Mouse (Mus musculus): ENCODE results near the gene Lypd1.

The Lypd1 gene

GRCm38 (mm10) chr1:125912601-125913600 is at the start of gene Lypd1:
Lypd1 (minus strand) TSS chr1:125913101.
- in situ Hi-C loops (cut with MboI; ENCODE audit: unreplicated experiment in 2 of 2), result no loop called here

DNA sequence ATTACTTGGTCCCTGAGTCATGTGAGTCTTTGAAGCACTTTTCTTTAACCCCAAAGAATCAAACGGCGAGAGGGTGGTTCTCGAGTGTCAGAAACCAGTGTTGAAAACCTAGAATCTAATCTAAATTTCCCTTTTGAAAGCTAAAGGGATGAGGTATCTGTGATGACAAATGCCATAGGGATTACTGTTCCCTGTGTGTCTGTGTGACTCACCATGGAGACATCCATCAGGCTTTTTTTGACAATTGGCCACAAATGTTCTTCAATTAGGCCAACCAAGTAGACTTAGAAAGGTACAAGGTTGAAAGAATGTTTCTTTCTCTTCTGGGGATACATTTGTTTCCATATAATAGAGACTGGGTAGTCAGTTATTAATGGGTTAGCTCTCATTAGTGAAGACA is 38.1 kb upstream of the Lypd1 start:
- in situ Hi-C loops (cut with MboI; ENCODE audit: unreplicated experiment in 2 of 2), result no loop called here

DNA sequence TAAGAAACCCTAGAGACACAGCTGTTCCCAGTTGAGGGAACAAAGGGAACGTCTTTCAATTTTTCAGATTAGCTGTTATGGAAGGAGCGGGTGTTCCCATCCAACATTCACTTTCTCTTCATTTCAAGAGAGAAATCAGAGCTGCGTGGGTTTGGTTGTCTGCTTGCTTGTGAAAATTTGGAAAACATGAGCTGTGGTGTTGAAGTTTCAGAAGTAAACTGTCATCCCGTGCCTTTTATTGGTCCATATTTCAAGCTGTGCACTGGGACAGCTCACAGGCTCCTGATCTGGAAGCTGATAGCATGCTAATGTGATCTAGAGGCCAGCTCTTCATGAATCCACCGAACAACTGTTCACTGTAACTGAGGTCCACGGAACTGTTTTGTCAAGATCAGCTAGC is 36.2 kb upstream of the Lypd1 start:
- in situ Hi-C loops (cut with MboI; ENCODE audit: unreplicated experiment in 2 of 2), result no loop called here

DNA sequence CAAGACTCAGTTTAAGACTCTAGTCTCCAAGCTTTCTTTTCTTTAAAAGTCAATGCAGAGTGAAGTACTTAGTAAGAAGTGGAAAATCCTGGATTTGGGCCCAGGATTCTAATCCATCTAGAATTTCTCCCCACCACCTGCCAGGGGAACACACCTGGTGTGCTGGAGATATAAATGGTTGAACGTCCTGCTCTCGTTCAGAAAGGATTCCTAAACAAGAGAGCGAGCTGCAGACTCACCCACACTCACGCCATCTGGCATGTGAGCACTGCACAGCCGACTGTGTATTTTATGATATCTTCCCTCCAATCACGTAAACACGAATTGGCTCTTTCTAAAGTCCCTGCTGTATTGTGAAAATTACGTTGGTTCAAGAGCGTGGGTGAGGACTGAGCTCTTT is 32.2 kb upstream of the Lypd1 start:
- in situ Hi-C loops (cut with MboI; ENCODE audit: unreplicated experiment in 2 of 2), result no loop called here

DNA sequence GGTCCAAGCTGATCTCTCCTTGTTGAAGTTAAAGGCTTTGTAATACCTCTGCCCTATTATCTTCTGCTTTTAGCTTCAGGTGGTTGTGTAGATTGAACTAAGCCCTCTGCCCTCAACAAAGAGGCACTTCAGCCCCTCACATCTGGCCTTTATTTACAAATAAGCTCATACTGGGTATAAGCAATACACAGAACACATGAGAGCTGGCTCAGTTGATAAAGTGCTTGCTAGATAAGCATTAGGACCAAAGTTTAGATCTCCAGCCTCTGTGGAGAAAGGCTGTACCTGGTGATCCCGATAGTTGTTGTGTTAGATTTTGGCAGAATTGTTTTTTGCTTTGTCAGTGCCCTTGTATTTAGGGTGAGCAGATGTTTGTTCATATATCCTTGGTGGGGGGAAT is 30.4 kb upstream of the Lypd1 start:
- in situ Hi-C loops (cut with MboI; ENCODE audit: unreplicated experiment in 2 of 2), result no loop called here

- in situ Hi-C loops (cut with MboI; ENCODE audit: unreplicated experiment in 2 of 2), result no loop called here
Measured at GRCm38 (mm10) chr1:125925486-125925885, 12.6 kb upstream of the Lypd1 start.

DNA sequence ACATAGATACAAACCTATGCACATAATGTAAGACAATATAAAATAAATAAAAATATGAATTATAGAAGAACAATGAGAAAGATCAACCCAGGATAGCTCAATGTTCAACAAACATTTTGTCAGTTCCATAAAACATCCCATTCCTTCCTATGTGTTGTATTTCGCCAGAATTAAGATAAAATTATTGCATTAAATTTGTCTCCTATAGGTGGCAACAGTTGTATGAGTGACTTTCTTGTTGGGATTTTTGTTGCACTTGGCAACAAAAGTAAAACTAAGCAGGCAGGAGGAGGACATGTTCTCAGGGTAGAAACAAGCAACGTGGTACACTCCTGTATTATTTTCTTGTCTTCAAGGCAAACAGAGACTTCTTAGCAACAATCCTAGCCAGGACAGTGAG is 10.2 kb upstream of the Lypd1 start:
- in situ Hi-C loops (cut with MboI; ENCODE audit: unreplicated experiment in 2 of 2), result no loop called here

GRCm38 (mm10) chr1:125920696-125921095 is 7.8 kb upstream of the Lypd1 start:
- in situ Hi-C loops (cut with MboI; ENCODE audit: unreplicated experiment in 2 of 2), result no loop called here

DNA sequence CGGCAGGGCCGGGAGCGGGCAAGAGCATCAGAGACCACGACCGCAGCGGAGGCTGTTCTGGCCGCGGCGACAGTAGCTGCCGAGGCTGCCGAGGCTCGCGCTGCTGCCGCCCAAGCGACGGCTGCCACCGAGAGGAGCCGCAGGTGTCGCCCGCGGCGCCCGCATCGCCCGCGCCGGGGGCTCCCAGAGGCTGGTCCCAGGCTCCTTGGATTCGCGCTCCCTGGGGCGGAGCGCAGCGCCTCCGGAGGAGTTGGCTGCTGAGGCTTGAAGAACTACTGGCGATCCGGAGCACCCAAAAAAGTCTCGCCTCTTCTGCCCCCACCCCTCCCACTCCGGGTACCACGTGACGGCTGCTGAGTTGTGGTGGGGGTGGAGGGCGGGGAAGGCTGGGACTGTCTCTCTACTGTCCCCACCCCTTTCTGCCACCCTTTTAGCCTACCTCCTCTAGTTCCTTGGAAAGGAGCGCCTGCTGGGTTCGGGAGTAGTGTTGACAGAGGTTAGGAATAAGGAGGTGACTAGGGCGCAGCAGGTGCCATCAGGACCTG is 928 bp downstream of the Lypd1 start:
- in situ Hi-C loops (cut with MboI; ENCODE audit: unreplicated experiment in 2 of 2), result no loop called here

DNA sequence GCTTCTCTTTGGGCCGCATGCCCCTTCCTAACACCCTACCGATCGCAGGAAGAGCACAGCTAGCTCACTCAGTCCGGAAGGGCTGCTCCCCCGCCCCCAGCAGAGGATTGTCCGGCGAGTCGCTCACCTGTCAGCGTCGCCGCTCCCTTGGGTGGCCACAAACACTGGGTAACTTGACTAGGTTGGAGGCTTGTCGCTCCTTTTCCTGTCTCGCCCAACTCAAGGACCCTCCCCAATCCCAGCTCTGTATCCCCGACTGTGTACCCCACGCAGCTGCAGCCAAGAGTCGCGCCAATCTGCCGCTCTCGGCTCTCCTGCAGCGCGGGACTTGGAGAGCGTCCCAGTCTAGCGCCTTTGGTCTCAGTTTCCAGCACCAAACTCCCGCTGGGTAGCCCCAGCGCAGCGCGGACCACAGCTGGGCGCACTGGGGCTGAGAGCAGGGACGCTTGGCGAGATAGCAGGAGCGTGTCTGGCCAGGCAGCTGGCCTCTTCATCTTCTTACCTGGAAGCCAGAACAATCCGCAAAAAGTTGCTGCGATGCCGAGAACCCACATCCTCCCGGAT is 1.5 kb downstream of the Lypd1 start:
- in situ Hi-C loops (cut with MboI; ENCODE audit: unreplicated experiment in 2 of 2), result no loop called here

DNA sequence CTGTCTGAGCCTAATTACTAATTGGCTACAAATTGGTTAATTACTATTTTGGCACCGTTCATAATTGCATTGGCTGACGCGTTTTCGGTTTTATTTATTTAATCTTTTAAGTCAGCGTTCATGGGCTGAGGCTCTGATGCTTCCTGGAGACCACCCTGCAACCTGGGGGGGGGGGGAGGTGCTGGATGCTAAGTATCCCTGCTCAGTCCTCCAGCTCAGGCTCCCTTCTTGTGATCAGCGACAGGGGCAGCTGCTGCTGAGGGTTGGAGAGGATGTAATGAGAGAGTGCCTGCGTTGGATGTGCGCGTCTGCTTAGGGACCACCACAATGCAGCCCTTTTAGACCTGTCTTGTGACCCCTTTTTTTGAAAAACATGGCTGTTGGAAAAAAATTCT is 2.0 kb downstream of the Lypd1 start:
- in situ Hi-C loops (cut with MboI; ENCODE audit: unreplicated experiment in 2 of 2), result no loop called here

- in situ Hi-C loops (cut with MboI; ENCODE audit: unreplicated experiment in 2 of 2), result no loop called here
Measured at GRCm38 (mm10) chr1:125910211-125910870, 2.6 kb downstream of the Lypd1 start.

DNA sequence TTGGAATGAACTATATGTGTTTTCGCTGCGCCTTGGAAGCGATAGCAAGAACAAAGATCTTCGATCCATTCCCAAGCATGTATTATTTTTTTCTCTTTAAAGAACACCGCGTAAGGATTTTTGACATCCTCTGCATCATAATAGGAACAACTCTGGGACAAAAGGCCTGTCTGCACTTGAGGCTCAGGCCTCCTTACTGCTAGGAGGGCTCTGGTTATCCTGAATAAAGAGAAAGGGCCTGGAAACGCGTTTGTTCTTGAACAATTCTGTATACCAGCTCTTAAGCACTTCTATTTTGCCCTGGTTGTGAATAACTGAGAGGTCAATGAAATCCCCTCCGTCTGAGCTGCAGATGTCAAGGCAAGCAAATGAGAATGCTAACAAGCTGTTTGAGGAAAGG is 19.7 kb downstream of the Lypd1 start:
- in situ Hi-C loops (cut with MboI; ENCODE audit: unreplicated experiment in 2 of 2), result no loop called here

- in situ Hi-C loops (cut with MboI; ENCODE audit: unreplicated experiment in 2 of 2), result no loop called here
Measured at GRCm38 (mm10) chr1:125870056-125870455, 42.8 kb downstream of the Lypd1 start.

DNA sequence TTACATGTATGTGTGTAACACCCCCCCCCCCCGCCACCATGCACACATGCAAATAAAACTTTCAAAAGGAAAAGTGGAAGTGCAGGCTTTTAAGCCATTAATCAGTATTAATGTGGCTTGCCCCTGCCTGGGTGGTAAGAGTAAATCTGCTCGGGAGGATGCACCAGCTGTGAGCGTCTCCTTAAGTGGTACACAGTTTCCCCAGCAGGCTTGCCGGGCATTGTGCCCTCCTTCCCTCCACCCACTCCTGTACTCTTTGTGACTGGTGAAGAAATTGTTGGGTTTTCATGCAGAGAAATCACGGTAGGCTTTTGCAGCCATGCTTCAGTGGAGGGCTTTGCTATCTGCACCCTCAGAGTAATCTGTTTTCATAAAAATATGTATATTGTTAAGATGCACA is 54.3 kb downstream of the Lypd1 start:
- in situ Hi-C loops (cut with MboI; ENCODE audit: unreplicated experiment in 2 of 2), result no loop called here

- in situ Hi-C loops (cut with MboI; ENCODE audit: unreplicated experiment in 2 of 2), result no loop called here
Measured at GRCm38 (mm10) chr1:125854646-125855045, 58.3 kb downstream of the Lypd1 start.

- in situ Hi-C loops (cut with MboI; ENCODE audit: unreplicated experiment in 2 of 2), result no loop called here
Measured at GRCm38 (mm10) chr1:125839746-125840392, 73.0 kb downstream of the Lypd1 start.

- in situ Hi-C loops (cut with MboI; ENCODE audit: unreplicated experiment in 2 of 2), result no loop called here
Measured at GRCm38 (mm10) chr1:125837507-125837906, 75.4 kb downstream of the Lypd1 start.

- in situ Hi-C loops (cut with MboI; ENCODE audit: unreplicated experiment in 2 of 2), result no loop called here
Measured at GRCm38 (mm10) chr1:125823611-125824010, 89.3 kb downstream of the Lypd1 start.

GRCm38 (mm10) chr1:125821101-125821500 is 91.8 kb downstream of the Lypd1 start:
- in situ Hi-C loops (cut with MboI; ENCODE audit: unreplicated experiment in 2 of 2), result no loop called here

All from v-Abl transformed pro-B cells (cell line).